Mouse (Mus musculus) left cerebral cortex, postnatal 25 days (tissue): Measurements from ENCODE around the gene Rab11fip4. TPM values are rescaled to one million over a fixed set of nuclear protein-coding genes. Genes with fewer than 3 reads are reported as not detected.

Experiments used
- DNase-seq, 2 experiments: peaks; one replicate each; pipeline ENCODE4 v3.0.0; 2022; ENCODE audit warnings: low spot score in 2 of 2, mixed read lengths in 1 of 2
- intact Hi-C: fragments of 180-260 bp; cut with DNase I; formaldehyde crosslinking; loops from one replicate; pipeline ENCODE4 v1.15.1; 2025
- total RNA-seq, 2 experiments: library from RNA; stranded (reverse); gene quantifications; 2 replicates each; pipeline ENCODE4 v1.2.3; 2021

The Rab11fip4 gene
- 100 to 1,000 TPM; 235 to 238 TPM for total RNA-seq

DNA sequence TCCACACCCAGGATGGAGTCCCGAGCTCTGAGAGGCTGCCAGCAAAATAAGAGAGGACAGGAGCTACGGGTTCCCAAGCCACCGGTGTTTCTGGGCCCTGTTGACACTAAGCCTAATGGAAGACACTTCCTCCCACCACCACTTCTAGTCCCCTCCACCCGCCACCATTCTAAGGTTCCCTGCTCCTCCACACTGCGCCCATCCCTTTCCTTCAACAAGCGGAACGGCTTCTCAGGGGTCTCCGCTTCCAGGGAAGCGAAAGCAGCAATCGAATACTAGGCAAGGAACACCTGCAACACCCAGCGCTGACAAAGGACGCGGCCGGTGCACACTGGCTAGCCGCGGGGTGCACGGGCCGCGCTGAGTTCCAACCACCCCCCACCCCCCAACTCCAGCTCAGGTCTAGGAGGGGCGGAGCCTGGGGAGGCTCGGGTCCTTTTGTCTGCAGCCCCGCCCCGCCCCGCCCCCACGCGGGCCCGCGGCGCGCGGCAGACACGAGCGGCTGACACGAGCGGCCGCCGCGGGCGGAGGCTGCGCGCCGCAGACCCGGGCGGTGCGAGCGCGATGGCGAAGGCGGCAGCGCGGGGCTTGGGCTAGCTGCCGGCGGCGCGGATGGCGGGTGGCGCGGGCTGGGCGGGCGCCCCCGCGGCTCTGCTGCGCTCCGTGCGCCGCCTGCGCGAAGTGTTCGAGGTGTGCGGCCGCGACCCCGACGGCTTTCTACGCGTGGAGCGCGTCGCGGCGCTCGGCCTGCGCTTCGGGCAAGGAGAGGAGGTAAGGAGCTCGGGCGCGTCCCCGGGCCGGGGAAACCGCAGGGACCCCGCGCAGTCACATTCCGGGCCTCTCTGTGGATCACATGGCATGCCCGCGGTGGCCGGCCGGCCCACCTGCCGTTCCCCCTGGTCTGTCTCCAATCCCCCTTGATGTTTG is at the start of gene Rab11fip4:
Gene Rab11fip4 (plus strand): TSS at position 549 of the 927 bp plus-strand sequence.
- intact Hi-C loops, result no loop called here
- DNase-seq, result peak; percentile 63 to 65

DNA sequence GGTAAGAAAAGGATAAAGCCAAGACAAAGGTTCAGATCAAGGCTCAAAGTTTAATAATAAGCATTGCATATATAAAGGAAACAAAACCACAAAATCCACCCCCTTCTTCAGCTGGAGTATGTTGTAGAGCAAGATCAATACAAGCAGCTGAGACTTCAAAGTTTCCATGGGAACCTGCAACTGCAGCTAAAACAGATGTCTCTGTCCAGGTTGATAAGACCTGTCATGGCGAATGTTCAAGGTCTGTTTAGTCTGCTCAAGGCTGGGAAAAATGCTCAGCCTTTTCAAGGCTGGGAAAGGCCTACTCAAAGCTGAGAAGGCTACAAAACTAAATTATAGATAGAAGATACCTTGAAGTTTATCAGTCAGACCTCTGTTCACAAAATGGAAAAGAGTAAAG is 38.4 kb upstream of the Rab11fip4 start:
- no peak for DNase-seq
- intact Hi-C loops, result no loop called here

DNA sequence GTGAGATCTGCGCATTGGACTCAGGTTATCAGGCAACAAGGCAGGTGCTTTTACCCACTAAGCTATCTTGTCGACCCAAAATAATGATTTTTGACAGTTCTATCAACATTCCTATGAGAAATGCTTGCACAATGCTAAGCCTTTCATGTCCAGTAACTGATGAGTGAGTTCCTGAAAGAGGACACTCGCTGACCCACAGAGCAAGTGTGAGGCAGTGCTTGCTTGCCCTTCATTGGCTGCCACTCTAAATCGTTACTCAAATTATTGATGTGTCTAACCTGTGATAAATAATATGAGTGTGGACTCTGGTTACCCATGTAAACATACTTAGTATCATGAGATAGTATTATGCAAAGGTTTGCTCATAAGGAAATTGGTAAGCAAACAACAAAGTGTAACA is 30.5 kb upstream of the Rab11fip4 start:
- intact Hi-C loops, result loop anchor here (5.0 kb wide), 1 partner anchor 88 kb away; no protein-coding TSS in a partner anchor

DNA sequence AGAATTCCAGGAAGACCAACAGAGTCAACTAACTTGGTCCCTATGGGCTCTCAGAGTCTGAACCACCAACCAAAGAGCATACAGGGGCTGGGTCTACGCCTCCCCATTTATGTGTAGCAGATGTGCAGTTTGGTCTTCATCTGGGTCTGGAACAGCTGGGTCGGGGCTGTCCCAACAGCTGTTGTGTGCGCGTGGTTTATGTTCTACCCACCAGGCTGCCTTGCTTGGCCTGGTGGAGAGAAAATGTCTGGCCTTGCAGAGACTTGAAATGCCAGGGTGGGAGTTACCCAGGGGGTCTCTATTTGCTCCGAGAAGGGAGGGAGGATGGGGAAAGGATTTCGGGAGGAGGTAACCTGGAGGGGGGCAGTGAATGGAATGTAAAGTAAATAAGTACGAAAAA is 27.5 kb upstream of the Rab11fip4 start:
- no peak for DNase-seq
- intact Hi-C loops, result loop anchor here (5.0 kb wide), 1 partner anchor 91 kb away; no protein-coding TSS in a partner anchor

More for the DNA sequence above, 30.5 kb upstream of the Rab11fip4 start:
- DNase-seq, result no peak

DNA sequence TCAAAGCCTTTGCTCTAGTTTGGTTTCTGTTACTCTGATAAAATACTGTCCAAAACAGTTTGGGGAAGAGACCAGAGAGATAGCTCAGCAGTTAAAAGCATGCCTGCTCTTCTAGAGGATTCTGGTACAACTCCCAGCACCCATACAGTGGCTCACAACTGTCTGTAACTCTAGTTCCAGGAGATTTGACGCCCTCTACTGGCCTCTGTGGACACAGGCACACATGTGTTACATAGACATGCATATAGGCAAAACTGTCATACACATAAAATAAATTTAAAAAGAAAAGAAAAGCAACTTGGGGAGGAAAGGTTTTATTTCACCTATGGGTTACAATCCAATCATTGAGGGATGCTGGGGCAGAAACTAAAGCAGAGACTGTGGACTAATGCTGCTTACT is 24.1 kb upstream of the Rab11fip4 start:
- DNase-seq, result no peak
- intact Hi-C loops, result no loop called here

DNA sequence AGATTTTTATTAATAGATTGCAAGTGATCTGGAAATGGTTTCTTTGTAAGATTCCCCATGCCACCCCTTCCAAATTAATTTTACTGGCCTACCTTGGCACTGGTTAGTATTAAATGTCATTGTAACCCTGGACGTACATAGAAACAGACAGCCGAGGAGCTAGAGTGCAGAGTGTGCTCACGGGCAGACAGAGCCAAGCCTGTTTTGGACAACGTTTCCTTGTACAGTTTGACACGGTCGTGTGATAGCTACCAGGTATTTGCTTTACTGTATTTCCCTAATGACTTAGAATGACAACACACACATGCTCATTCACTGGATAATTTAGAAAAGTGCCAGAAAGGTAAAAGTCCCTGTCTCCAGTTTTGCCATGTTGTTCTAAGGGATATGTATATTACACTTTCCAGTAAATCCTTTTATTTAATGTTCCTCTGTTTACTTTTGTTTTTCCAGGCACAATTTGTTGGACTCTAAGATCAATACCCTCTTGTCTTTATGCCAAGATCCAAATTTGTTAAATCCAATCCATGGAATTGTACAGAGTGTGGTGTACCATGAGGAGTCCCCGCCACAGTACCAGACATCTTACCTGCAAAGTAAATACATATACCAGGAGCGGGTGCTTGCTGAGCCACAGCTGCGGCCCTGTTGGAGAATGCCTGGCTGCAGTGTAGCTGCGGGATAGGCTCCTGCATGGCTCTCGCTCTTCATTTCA is 22.7 kb upstream of the Rab11fip4 start:
- no peak for DNase-seq
- intact Hi-C loops, result no loop called here

DNA sequence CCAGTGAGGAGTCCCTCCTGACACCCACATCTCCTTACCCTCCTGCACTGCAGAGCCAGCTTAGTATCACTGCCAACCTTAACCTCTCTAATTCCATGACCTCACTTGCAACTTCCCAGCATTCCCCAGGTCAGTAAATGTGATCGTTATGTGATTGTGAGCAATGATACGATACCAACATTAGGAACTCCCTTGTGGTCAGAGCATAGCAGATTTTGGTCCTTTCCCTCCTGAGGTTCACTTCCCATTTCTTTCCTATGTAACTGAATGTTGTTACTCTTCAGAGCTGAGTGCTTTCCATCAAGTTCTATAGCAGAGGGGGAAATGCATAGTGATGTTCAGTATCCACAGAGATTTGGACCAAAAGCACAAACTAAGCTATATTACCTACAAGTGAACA is 20.7 kb upstream of the Rab11fip4 start:
- DNase-seq, result no peak

DNA sequence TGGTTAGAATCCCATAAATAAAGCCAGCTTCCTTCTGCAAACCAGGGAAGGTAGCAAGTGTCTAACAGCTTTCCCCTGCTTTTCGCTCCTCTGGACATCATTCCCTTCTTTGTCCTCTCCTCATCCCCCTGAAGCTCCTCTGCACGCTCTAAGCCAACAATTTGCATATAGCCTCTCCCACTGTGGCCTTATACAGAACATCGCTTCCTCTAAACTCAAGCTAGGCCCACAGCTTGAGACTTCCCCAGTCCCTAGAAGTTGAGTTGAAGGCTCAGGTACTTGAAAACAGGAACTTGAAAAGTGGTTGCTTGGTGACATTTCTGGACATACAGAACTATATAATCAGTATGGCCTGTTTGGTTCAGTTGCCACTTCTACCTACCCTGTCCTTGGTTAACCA is 17.2 kb upstream of the Rab11fip4 start:
- intact Hi-C loops, result no loop called here
- DNase-seq, result no peak

More for the DNA sequence above, 20.7 kb upstream of the Rab11fip4 start:
- intact Hi-C loops, result no loop called here

DNA sequence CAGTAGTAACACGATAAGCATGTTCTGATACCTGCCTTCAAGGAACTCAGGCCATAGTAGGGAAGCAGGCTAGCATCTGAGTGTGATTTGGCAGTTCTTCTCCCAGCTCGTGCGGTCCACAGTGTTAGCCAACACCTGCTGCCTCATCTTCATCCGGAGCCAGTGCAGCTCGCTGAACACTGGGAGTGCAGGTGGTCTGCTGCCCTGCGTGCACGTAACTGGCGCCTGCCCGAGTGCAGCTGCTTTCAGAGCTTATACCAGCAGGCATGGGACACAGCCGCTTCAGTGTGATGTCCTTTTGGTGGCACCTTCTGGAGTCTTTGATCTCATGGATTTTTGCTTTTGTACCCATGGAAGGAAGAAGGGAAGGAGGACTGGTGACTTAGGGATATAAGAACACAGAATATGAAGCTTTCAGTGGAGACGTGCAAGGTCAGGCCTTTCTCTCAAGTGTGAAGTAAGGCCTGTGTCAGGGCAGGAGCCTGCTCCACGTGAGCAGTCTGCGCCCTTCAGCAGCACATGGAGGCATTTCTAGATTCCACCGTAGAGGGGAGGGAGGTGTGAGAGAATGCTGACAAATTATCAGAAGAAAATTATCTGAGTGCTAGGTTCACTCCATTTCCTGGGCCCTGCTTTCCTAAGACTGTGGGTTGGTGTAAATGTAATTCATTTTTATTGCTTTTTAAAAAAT is 15.5 kb upstream of the Rab11fip4 start:
- DNase-seq, result no peak
- intact Hi-C loops, result loop anchor here (5.0 kb wide), 1 partner anchor 108 kb away; no protein-coding TSS in a partner anchor

DNA sequence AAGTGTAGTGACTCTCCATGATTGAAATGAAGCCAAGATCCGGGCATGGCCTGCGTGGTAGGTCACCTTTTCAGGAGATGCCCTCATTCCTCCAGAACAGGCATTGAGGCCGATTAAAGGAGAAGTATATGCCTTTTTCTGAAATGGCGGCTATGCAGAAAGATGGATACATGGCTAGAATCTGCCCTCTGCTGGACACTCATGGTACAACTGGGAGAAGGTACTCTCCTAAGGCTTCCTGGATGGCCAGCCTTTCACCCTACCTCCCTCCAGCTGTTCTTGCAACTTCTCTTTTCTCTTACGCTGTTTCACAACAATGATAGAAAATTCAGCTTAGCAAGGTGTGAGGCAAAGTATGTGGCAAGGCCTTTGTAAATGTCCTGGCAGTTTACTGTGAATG is 13.3 kb upstream of the Rab11fip4 start:
- intact Hi-C loops, result loop anchor here (5.0 kb wide), 1 partner anchor 110 kb away; no protein-coding TSS in a partner anchor
- DNase-seq, result peak; percentile 85 to 91

DNA sequence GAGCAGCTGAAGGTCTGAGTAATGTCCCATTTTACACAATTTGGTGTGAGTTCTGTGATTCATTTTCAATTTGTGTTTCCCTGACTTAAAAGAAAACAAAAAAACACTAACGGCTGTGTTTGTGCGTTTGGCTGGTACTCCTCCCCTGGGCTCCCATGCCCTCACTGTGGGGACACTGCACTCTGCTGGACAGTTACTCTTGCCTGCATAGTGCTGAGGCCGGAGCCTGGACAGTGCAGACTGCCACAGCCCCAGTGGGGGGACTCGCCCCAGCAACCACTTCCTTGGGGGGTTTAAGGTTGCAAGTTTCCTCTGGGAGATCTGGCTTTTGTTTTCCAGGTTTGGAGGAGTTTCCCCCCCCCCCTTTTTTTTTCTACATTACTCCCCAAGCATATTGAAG is 10.4 kb upstream of the Rab11fip4 start:
- intact Hi-C loops, result no loop called here

DNA sequence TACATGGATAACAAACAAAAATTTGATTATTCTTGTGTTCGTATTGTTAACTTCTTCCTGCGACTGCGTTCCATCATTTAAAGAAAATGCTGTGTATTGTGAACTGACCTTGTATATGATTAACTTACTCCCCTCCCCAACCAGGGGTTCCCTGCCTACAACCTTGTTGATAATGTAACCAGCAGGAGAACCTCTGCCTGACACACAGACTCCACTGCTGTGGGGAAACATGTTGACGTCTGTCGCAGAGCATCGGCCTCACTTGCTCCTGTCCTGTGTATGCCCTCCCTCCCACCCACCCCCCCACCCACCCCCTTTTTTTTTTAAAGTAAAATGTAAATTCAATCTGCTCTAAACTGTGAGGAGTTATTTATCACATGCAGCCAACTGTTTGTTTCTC is 9.8 kb upstream of the Rab11fip4 start:
- intact Hi-C loops, result no loop called here
- DNase-seq, result no peak

More for the DNA sequence above, 10.4 kb upstream of the Rab11fip4 start:
- no peak for DNase-seq

DNA sequence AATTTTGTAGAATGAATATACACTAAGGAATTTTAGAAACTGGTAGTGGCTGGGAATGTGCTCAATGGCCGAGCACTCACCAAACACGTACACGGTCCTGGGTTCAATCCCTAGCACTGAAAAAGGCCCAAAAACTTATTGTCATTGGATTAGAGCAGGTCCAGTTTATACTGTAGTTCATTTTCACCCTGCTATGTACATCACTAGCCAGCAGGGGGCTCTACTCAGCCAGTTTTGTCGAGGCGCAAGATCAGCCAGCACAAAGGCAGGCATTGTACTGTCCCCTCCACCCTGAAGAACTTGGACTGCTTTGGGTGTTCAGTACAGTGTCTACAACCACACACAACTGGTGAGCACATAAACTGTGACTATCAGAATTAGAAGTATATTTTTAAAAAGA is 6.8 kb upstream of the Rab11fip4 start:
- intact Hi-C loops, result loop anchor here (2.0 kb wide), 1 partner anchor 337 kb away; no protein-coding TSS in a partner anchor
- DNase-seq, result peak; percentile 75 to 83

DNA sequence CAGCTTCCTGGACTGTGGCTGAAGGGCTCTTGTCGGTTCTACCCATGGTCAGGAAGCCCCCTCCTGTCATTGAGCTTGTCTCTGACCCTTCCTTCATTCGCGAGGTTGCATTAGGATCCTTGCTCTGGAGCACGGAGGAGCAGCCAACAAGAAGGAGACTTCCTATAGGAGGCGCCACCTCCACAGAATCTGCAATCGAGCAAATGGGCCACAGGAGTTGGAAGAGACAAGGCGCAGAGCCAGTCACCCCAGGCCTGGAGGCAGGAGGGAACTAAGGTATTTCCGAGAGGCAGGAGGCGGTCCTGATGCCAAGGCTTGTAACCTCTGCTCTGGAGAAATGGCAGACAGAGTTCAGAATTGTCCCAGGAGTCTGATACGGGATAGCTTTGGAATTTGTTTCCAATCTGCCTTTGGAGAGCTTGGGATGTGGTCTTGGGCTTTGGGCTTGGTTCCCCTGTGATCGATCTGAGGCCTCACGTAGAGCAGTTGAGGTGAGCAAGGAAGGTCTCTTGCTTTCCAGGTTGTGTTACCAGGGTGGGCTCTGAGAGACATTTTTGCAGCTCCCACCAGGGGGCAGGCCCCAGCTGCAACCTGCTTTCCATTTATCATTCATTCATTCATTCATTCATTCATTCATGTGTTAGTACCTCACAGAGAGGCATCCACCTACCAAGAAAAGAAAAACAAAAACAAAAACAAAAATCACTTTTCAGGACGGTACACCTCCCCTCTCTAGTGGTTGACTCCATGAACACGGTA is 1.5 kb upstream of the Rab11fip4 start:
- intact Hi-C loops, result no loop called here

DNA sequence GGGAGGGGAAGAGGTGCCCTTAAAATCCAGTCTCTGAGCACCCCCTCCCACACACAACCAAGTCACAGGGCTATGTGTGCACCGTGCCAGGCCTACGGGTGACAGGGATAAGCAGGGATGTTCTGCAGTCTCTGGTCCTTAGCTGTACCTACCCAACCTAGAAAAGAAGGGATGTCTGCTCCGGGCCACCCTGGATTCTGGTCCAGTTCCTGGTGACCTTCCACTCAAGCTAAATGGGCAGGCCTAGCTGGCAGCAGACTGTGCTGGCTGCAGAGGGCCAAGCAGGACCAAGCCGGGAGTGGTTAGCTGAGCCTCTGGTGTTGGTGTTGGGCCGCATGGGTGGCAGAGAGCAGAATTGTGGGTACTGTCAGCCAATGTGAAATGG is 571 bp downstream of the Rab11fip4 start:
- intact Hi-C loops, result no loop called here
- peak; percentile 44 to 48 for DNase-seq

More for the DNA sequence above, 1.5 kb upstream of the Rab11fip4 start:
- DNase-seq, result peak in 1 of 2 experiments; percentile 37

DNA sequence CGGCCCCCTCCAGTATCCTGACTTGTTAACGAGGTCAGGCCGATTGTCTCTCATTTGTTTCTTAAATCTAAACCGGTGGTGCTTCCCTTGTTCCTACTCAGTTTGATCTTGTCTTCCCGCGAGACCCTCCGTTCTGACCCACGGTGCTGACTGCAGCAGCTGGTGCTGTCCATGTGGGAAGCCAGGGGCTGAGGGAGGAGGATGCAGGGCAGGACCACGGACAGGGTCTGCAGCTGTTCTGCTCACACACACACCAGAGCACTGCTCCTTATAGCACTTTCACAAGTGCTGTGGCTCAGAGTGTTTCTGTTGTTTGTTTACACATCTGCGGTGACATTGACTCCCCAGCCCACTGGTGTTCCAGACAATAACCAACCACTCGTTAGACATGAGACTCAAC is 2.5 kb downstream of the Rab11fip4 start:
- intact Hi-C loops, result no loop called here

DNA sequence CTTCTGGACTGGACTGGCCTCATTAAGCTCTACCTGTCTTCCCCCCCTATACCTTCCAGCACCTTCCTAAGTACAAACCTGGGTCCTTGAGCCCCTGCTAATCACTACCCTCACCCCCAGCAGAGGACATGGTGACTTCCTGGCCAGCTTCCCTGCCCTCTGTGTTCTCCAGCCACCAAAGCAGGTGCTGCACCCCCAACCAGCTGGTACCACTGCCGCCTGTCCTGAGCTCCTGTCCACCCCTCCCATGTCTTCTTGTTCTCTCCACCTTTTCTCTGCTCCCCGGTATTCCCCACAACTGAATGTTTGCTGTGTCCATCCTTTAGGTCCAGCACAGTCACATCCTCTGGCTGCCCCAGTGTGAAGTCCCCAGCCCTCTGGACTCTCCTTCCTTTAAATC is 19.4 kb downstream of the Rab11fip4 start:
- intact Hi-C loops, result no loop called here
- no peak for DNase-seq

More for the DNA sequence above, 2.5 kb downstream of the Rab11fip4 start:
- no peak for DNase-seq

DNA sequence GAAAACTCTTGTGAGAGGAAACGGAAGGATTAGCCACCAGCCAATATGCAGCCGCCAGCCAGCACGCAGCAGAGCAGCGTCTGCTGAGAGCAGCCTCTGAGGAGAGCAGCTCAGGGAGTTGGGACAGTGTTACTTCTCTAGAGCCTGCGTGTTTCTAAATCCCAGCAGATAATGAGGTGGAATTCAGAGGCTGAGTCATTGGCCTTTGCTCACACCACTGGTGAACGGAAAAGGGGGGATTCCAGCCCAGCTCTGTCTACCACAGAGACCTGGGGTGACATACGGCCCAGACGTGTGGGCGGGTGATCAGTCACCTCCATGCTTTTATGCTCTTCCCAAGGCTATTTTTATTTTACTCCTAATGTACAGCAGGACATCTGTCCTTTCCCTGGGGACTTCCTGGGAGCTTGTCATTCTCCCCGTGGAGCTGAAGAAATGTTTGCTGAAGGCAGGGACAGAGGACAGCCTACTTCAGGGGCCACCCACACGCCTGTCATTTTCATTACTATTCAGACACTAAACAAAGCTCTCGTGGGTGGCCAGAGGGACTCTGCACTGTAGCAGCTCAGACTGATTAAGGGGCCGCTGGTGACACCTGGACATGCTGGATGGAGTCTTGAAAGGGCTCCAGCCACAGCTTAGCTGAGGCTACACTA is 20.1 kb downstream of the Rab11fip4 start:
- DNase-seq, result peak; percentile 46 to 69
- intact Hi-C loops, result no loop called here
